Comparison of ENCODE assay signal across 16 mouse cellular contexts in genomic region chr19:16258766-16259355, GRCm38 (mm10).
DNase-seq lines count a peak whose midpoint lies in the region; ATAC-seq and TF ChIP-seq lines count a peak whose summit lies in the region.
"Had no signal": no experiment of that assay in that cellular context is flagged by ENCODE, and none has a peak within 500 bp of the region (broad histone marks: within the 10 kb centered on the region; RNA-seq: fewer than 3 reads in every experiment).

No protein-coding gene starts in this region.

- intact Hi-C loops in heart, adult 2 months (cut with DNase I), result no loop called here

- TF ChIP-seq POLR2A in heart, adult 2 months (IDR thresholded peaks at IDR 0.05; ENCODE audit: insufficient read depth, low read depth, low read length), result no peak
- no peak for TF ChIP-seq POLR2A in lung, adult 2 months (IDR thresholded peaks at IDR 0.05; ENCODE audit: borderline replicate concordance, extremely low read depth, low read depth, low read length)

- no peak overlapping the region for H3K9ac ChIP-seq in heart, adult 2 months (ENCODE audit: low read depth, low read length)
- no peak overlapping the region for H3K9ac ChIP-seq in heart, embryonic 11.5 days (ENCODE audit: low read depth, low read length)
- H3K9ac ChIP-seq in lung, embryonic 16.5 days (ENCODE audit: low read length), result no peak overlapping the region
- H3K9ac ChIP-seq in forebrain, embryonic 15.5 days (replicated peaks), result no peak overlapping the region
- H3K9ac ChIP-seq: embryonic facial prominence, embryonic 12.5 days; limb, embryonic 12.5 days; liver, postnatal 0 days had no signal

- H3K27ac ChIP-seq in heart, adult 2 months, result peak overlapping the region; percentile 4; the same call in 1 of the 2 replicates
- H3K27ac ChIP-seq in heart, embryonic 11.5 days (ENCODE audit: low read depth, low read length), result no peak overlapping the region
- H3K27ac ChIP-seq in lung, embryonic 16.5 days (ENCODE audit: low read length), result peak overlapping the region; percentile 4
- H3K27ac ChIP-seq in forebrain, embryonic 15.5 days (replicated peaks), result no peak overlapping the region
- H3K27ac ChIP-seq: embryonic facial prominence, embryonic 12.5 days; limb, embryonic 12.5 days had no signal

- no peak overlapping the region for H3K4me2 ChIP-seq in heart, embryonic 11.5 days
- H3K4me2 ChIP-seq in lung, embryonic 16.5 days (ENCODE audit: low read depth, low read length), result no peak overlapping the region
- no peak overlapping the region for H3K4me2 ChIP-seq in forebrain, embryonic 15.5 days (replicated peaks)
- H3K4me2 ChIP-seq: embryonic facial prominence, embryonic 12.5 days; limb, embryonic 12.5 days had no signal

- no peak for TF ChIP-seq CTCF in heart, adult 2 months (IDR thresholded peaks at IDR 0.05)
- TF ChIP-seq CTCF in lung, adult 2 months (IDR thresholded peaks at IDR 0.05; ENCODE audit: insufficient read depth, low read length), result no peak

- peaks cover 2% of the 10 kb centered on the region for H3K79me2 ChIP-seq in heart, adult 2 months (replicated peaks; ENCODE audit: control insufficient read depth, insufficient read depth, low read length)

- H3K27me3 ChIP-seq in heart, adult 2 months (ENCODE audit: control insufficient read depth, insufficient read depth, low read length), result no peaks in the 10 kb centered on the region
- no peaks in the 10 kb centered on the region for H3K27me3 ChIP-seq in heart, embryonic 11.5 days (ENCODE audit: control insufficient read depth, insufficient read depth, low read length)
- no peaks in the 10 kb centered on the region for H3K27me3 ChIP-seq in lung, embryonic 16.5 days (ENCODE audit: control insufficient read depth, insufficient read depth, low read depth, low read length)
- H3K27me3 ChIP-seq in forebrain, embryonic 15.5 days, result no peaks in the 10 kb centered on the region
- H3K27me3 ChIP-seq: embryonic facial prominence, embryonic 12.5 days; limb, embryonic 12.5 days had no signal

- no peaks in the 10 kb centered on the region for H3K9me3 ChIP-seq in heart, embryonic 11.5 days (replicated peaks; ENCODE audit: control insufficient read depth, low read length)
- no peaks in the 10 kb centered on the region for H3K9me3 ChIP-seq in lung, embryonic 16.5 days (ENCODE audit: control insufficient read depth, low read length)
- no peaks in the 10 kb centered on the region for H3K9me3 ChIP-seq in forebrain, embryonic 15.5 days
- H3K9me3 ChIP-seq: embryonic facial prominence, embryonic 12.5 days; limb, embryonic 12.5 days had no signal

- H3K36me3 ChIP-seq in heart, adult 2 months (ENCODE audit: control insufficient read depth, insufficient read depth, low read length), result peaks cover 14% of the 10 kb centered on the region
- no peaks in the 10 kb centered on the region for H3K36me3 ChIP-seq in heart, embryonic 11.5 days (ENCODE audit: control insufficient read depth, insufficient read depth, low read length)
- H3K36me3 ChIP-seq in lung, embryonic 16.5 days (ENCODE audit: control insufficient read depth, insufficient read depth, low read length), result no peaks in the 10 kb centered on the region
- no peaks in the 10 kb centered on the region for H3K36me3 ChIP-seq in forebrain, embryonic 15.5 days
- H3K36me3 ChIP-seq: embryonic facial prominence, embryonic 12.5 days had no signal

- 0 out of 2 replicates have a peak, but pooled peaks have one; percentile 51 for TF ChIP-seq EP300 in heart, adult 2 months (IDR thresholded peaks at IDR 0.05; ENCODE audit: insufficient read depth, low read depth, low read length)

- DNase-seq in heart, adult 2 months, result peak in 1 of 2 experiments; percentile 44
- DNase-seq in lung, adult 18-20 months, result peak; percentile 59 to 71
- DNase-seq in lung, adult 2 months, result no peak
- DNase-seq in right cerebral cortex, postnatal 4 days, result no peak
- DNase-seq in thymus, adult 18-20 months, result no peak
- DNase-seq: B cell, adult 2 months; cerebellum, postnatal 10 days; layer of hippocampus, postnatal 36 days; liver, postnatal 0 days; midbrain, embryonic 14.5 days; thymus, adult 2 months had no signal

- H3K4me3 ChIP-seq in heart, adult 2 months, result no peak overlapping the region
- H3K4me3 ChIP-seq in heart, embryonic 11.5 days (ENCODE audit: low read depth, low read length), result no peak overlapping the region
- H3K4me3 ChIP-seq in lung, adult 2 months (replicated peaks; ENCODE audit: extremely low read depth, low read depth, low read length), result no peak overlapping the region
- no peak overlapping the region for H3K4me3 ChIP-seq in lung, embryonic 16.5 days (ENCODE audit: low read length)
- no peak overlapping the region for H3K4me3 ChIP-seq in forebrain, embryonic 15.5 days
- H3K4me3 ChIP-seq: embryonic facial prominence, embryonic 12.5 days; limb, embryonic 12.5 days had no signal

- peaks cover 27% of the 10 kb centered on the region for H3K4me1 ChIP-seq in heart, adult 2 months (ENCODE audit: control insufficient read depth, insufficient read depth, low read length)
- peaks cover 32% of the 10 kb centered on the region for H3K4me1 ChIP-seq in heart, embryonic 11.5 days (ENCODE audit: control insufficient read depth, insufficient read depth, low read length)
- peaks cover 39% of the 10 kb centered on the region for H3K4me1 ChIP-seq in lung, adult 2 months (ENCODE audit: control insufficient read depth, insufficient read depth, low read length)
- H3K4me1 ChIP-seq in lung, embryonic 16.5 days (replicated peaks; ENCODE audit: control insufficient read depth, insufficient read depth, low read length), result peaks cover 17% of the 10 kb centered on the region; the same call in 1 of the 2 replicates
- H3K4me1 ChIP-seq in forebrain, embryonic 15.5 days, result peaks cover 11% of the 10 kb centered on the region; the same call in 1 of the 2 replicates
- H3K4me1 ChIP-seq: embryonic facial prominence, embryonic 12.5 days had no signal

- no peak for ATAC-seq in heart, embryonic 11.5 days (replicated peaks; ENCODE audit: insufficient number of reproducible peaks, low FRiP score, low TSS enrichment)
- ATAC-seq in lung, embryonic 16.5 days (ENCODE audit: low read depth), result peak; percentile 56
- no peak for ATAC-seq in forebrain, embryonic 15.5 days (replicated peaks)
- ATAC-seq: liver, postnatal 0 days had no signal

Comparison
In these comparisons a context has a peak if more than half of its experiments do, and no peak if none do; other contexts are left out.
1. DNase-seq: peak in lung, adult 18-20 months (2 of 2); none in lung, adult 2 months (single experiment), right cerebral cortex, postnatal 4 days (single experiment) and thymus, adult 18-20 months (0 of 2).
2. H3K27ac ChIP-seq: peak in heart, adult 2 months (single experiment) and lung, embryonic 16.5 days (single experiment); none in heart, embryonic 11.5 days (single experiment) and forebrain, embryonic 15.5 days (single experiment).